Mouse (Mus musculus): ENCODE data around the gene Inafm1.

DNA sequence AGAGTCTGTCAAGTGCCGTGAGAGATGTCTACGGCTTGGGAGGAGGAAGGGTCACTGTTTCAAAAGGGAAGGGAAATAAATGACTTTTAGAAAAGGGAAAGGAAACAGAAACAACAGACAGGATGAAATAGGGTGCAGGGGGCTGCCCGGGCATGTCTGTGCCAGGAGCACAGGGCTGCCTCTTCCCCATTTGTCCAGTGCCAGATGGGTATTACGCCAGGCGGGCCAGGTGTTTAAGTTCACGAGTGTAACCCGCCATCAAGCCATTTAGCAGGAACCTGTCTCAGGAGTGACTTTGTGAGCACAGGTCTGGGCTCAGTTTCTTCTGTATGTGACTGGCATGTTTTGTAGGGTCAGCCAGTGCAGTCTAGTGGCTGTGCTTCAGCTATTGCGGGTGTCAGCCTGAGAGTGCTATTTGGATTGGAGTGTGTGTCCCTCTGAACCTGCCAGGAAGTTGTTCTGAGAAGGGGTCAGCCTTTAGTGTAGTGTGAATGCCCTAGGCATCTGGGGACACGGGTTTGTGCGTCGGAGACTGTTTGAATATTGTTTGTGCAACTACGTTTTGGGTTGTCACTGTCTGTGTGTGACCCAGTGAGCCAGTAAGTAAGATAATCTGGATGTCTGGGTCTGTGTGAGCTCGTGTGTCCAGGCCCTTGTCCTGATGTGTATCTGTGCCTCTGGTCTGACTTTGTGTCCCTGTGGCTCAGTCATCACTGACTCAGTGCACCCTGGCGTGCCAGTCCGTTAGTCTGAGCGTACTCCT is 35.3 kb upstream of the Inafm1 start:
- TF ChIP-seq CTCF (IDR thresholded peaks at IDR 0.05; ENCODE audit: borderline replicate concordance, control insufficient read depth, extremely low read depth, insufficient read depth, low read length, poor library complexity) (no peak), POLR2A (IDR thresholded peaks at IDR 0.05; ENCODE audit: control insufficient read depth, extremely low read depth, insufficient read depth, low read length, poor library complexity) (no peak)

All from thymus, adult 2 months (tissue).